Comparison of ENCODE assay signal across 17 mouse cellular contexts in the genomic region with DNA sequence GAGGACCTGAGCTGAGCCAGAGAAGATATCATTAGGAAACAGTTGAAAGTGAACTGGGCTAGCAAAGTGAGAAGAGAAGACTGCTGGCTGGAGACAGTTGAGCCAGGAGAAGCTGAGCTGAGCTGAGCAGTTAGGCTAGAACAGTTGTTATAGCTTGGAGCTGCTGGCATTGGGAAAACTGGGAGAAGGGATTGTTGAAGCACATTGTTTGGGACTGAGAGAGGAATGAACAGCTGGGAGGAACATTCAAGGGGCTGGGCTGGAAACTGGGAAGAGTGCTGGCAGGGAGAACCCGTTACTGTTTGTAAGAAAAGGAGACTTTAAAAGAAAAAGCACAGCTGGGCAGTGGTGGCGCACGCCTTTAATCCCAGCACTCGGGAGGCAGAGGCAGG. TPM values are rescaled to one million over a fixed set of nuclear protein-coding genes. Genes with fewer than 3 reads are reported as not detected.
DNase-seq lines count a peak whose midpoint lies in the region; ATAC-seq and TF ChIP-seq lines count a peak whose summit lies in the region.
"Had no signal": no experiment of that assay in that cellular context is flagged by ENCODE, and none has a peak within 500 bp of the region (broad histone marks: within the 10 kb centered on the region; RNA-seq: fewer than 3 reads in every experiment).

No protein-coding gene starts in this region.

- H3K27me3 ChIP-seq in heart, embryonic 10.5 days (ENCODE audit: insufficient read depth, poor library complexity, severe bottlenecking): no peaks in the 10 kb centered on the region
- no peaks in the 10 kb centered on the region for H3K27me3 ChIP-seq in ES-Bruce4 (ENCODE audit: control insufficient read depth, insufficient read depth, low read length, poor library complexity, severe bottlenecking)
- no peaks in the 10 kb centered on the region for H3K27me3 ChIP-seq in heart, embryonic 11.5 days (ENCODE audit: control insufficient read depth, insufficient read depth, low read length)
- no peaks in the 10 kb centered on the region for H3K27me3 ChIP-seq in limb, embryonic 15.5 days
- H3K27me3 ChIP-seq in midbrain, embryonic 14.5 days (ENCODE audit: control insufficient read depth, insufficient read depth, low read length): no peaks in the 10 kb centered on the region
- H3K27me3 ChIP-seq in liver, embryonic 11.5 days (replicated peaks; ENCODE audit: control insufficient read depth, insufficient read depth, low read length): no peaks in the 10 kb centered on the region
- H3K27me3 ChIP-seq: embryonic facial prominence, embryonic 15.5 days; forebrain, embryonic 12.5 days; neural tube, embryonic 13.5 days had no signal

- intact Hi-C loops in heart, postnatal 25 days (cut with DNase I): no loop called here

- peaks cover 38% of the 10 kb centered on the region for H3K36me3 ChIP-seq in heart, embryonic 10.5 days
- peaks cover 22% of the 10 kb centered on the region for H3K36me3 ChIP-seq in ES-Bruce4 (ENCODE audit: control insufficient read depth, insufficient read depth, low read length, poor library complexity, severe bottlenecking)
- peaks cover 28% of the 10 kb centered on the region for H3K36me3 ChIP-seq in heart, embryonic 11.5 days (ENCODE audit: control insufficient read depth, insufficient read depth, low read length)
- H3K36me3 ChIP-seq in limb, embryonic 15.5 days: peaks cover 39% of the 10 kb centered on the region
- peaks cover 37% of the 10 kb centered on the region for H3K36me3 ChIP-seq in midbrain, embryonic 14.5 days (ENCODE audit: control insufficient read depth, insufficient read depth, low read length)
- peaks cover 23% of the 10 kb centered on the region for H3K36me3 ChIP-seq in liver, embryonic 11.5 days (ENCODE audit: control insufficient read depth, insufficient read depth, low read length)

- DNase-seq in heart, embryonic 10.5 days (ENCODE audit: low spot score): no peak
- no peak for DNase-seq in heart, postnatal 25 days (ENCODE audit: low spot score)
- no peak for DNase-seq in midbrain, embryonic 14.5 days
- DNase-seq in liver, embryonic 11.5 days (ENCODE audit: low spot score): no peak
- DNase-seq: adrenal gland, adult 8-10 months; cerebellum, adult 18-20 months; kidney, postnatal 14 days; layer of hippocampus, adult 9-11 months; liver; thymus, adult 2 months had no signal

- TF ChIP-seq POLR2A in ES-Bruce4 (IDR thresholded peaks at IDR 0.05; ENCODE audit: insufficient read depth, low read length): no peak

- H3K4me3 ChIP-seq in heart, embryonic 10.5 days: 0 out of 2 replicates have a peak overlapping the region, but pooled peaks have one; percentile 3
- no peak overlapping the region for H3K4me3 ChIP-seq in ES-Bruce4 (ENCODE audit: low read depth, low read length)
- H3K4me3 ChIP-seq in heart, embryonic 11.5 days (ENCODE audit: low read depth, low read length): no peak overlapping the region
- H3K4me3 ChIP-seq in limb, embryonic 15.5 days: no peak overlapping the region
- no peak overlapping the region for H3K4me3 ChIP-seq in midbrain, embryonic 14.5 days (replicated peaks; ENCODE audit: low read depth, low read length)
- H3K4me3 ChIP-seq in liver, embryonic 11.5 days (ENCODE audit: low read depth, low read length): no peak overlapping the region
- H3K4me3 ChIP-seq: embryonic facial prominence, embryonic 15.5 days; forebrain, embryonic 12.5 days; hindbrain, embryonic 10.5 days; neural tube, embryonic 13.5 days had no signal

- no peak for TF ChIP-seq EP300 in ES-Bruce4 (IDR thresholded peaks at IDR 0.05; ENCODE audit: insufficient read depth, low read depth, low read length)

- 79% methylated on average over 4 of the region's 4 CpGs for WGBS in heart, embryonic 10.5 days
- 79% methylated on average over 4 of the region's 4 CpGs for WGBS in heart, embryonic 11.5 days (ENCODE audit: insufficient replicate concordance)
- 76% methylated on average over 4 of the region's 4 CpGs for WGBS in limb, embryonic 15.5 days
- WGBS in midbrain, embryonic 14.5 days: 84% methylated on average over 4 of the region's 4 CpGs
- 87% methylated on average over 4 of the region's 4 CpGs for WGBS in liver, embryonic 11.5 days

- no peak for ATAC-seq in heart, embryonic 11.5 days (replicated peaks; ENCODE audit: insufficient number of reproducible peaks, low FRiP score, low TSS enrichment)
- ATAC-seq in limb, embryonic 15.5 days (ENCODE audit: insufficient number of reproducible peaks, low FRiP score, low TSS enrichment, low read depth): no peak
- no peak for ATAC-seq in midbrain, embryonic 14.5 days (ENCODE audit: low FRiP score, low TSS enrichment)
- ATAC-seq in liver, embryonic 11.5 days (replicated peaks; ENCODE audit: low FRiP score): no peak

- peak overlapping the region; percentile 31 for H3K4me2 ChIP-seq in heart, embryonic 11.5 days
- H3K4me2 ChIP-seq in limb, embryonic 15.5 days: no peak overlapping the region
- no peak overlapping the region for H3K4me2 ChIP-seq in midbrain, embryonic 14.5 days (ENCODE audit: low read length)
- no peak overlapping the region for H3K4me2 ChIP-seq in liver, embryonic 11.5 days
- H3K4me2 ChIP-seq: embryonic facial prominence, embryonic 15.5 days; forebrain, embryonic 12.5 days; neural tube, embryonic 13.5 days had no signal

- peak overlapping the region; percentile 83 for H3K27ac ChIP-seq in heart, embryonic 10.5 days
- peak overlapping the region; percentile 41 for H3K27ac ChIP-seq in ES-Bruce4 (ENCODE audit: insufficient read depth, low read length)
- peak overlapping the region; percentile 74 for H3K27ac ChIP-seq in heart, embryonic 11.5 days (ENCODE audit: low read depth, low read length)
- peak overlapping the region; percentile 47; the same call in 1 of the 2 replicates for H3K27ac ChIP-seq in limb, embryonic 15.5 days
- H3K27ac ChIP-seq in midbrain, embryonic 14.5 days (replicated peaks; ENCODE audit: low read depth, low read length): no peak overlapping the region
- H3K27ac ChIP-seq in liver, embryonic 11.5 days (ENCODE audit: low read depth, low read length): no peak overlapping the region
- H3K27ac ChIP-seq: embryonic facial prominence, embryonic 15.5 days; forebrain, embryonic 12.5 days; hindbrain, embryonic 10.5 days; neural tube, embryonic 13.5 days had no signal

- no peak overlapping the region for H3K9ac ChIP-seq in ES-Bruce4 (ENCODE audit: low read depth, poor library complexity, severe bottlenecking)
- H3K9ac ChIP-seq in heart, embryonic 11.5 days (ENCODE audit: low read depth, low read length): peak overlapping the region; percentile 43; the same call in 1 of the 2 replicates
- H3K9ac ChIP-seq in limb, embryonic 15.5 days: no peak overlapping the region
- no peak overlapping the region for H3K9ac ChIP-seq in midbrain, embryonic 14.5 days (replicated peaks; ENCODE audit: low read length)
- no peak overlapping the region for H3K9ac ChIP-seq in liver, embryonic 11.5 days (ENCODE audit: low read depth, low read length)
- H3K9ac ChIP-seq: embryonic facial prominence, embryonic 15.5 days; forebrain, embryonic 12.5 days; neural tube, embryonic 13.5 days had no signal

- H3K9me3 ChIP-seq in heart, embryonic 10.5 days: peaks cover 4% of the 10 kb centered on the region; the same call in 1 of the 2 replicates
- no peaks in the 10 kb centered on the region for H3K9me3 ChIP-seq in ES-Bruce4 (replicated peaks; ENCODE audit: control insufficient read depth, insufficient read depth, low read length, poor library complexity, severe bottlenecking)
- peaks cover 8% of the 10 kb centered on the region for H3K9me3 ChIP-seq in heart, embryonic 11.5 days (replicated peaks; ENCODE audit: control insufficient read depth, low read length)
- H3K9me3 ChIP-seq in limb, embryonic 15.5 days: no peaks in the 10 kb centered on the region
- H3K9me3 ChIP-seq in midbrain, embryonic 14.5 days (ENCODE audit: control insufficient read depth, low read length): no peaks in the 10 kb centered on the region
- H3K9me3 ChIP-seq in liver, embryonic 11.5 days (ENCODE audit: control insufficient read depth, low read length): no peaks in the 10 kb centered on the region
- H3K9me3 ChIP-seq: forebrain, embryonic 12.5 days had no signal

- TF ChIP-seq CTCF in ES-Bruce4 (IDR thresholded peaks at IDR 0.05; ENCODE audit: low read depth, low read length): no peak

- H3K4me1 ChIP-seq in heart, embryonic 10.5 days: peaks cover 8% of the 10 kb centered on the region; the same call in 1 of the 2 replicates
- peaks cover 4% of the 10 kb centered on the region for H3K4me1 ChIP-seq in ES-Bruce4 (ENCODE audit: control insufficient read depth, insufficient read depth, low read length)
- H3K4me1 ChIP-seq in heart, embryonic 11.5 days (ENCODE audit: control insufficient read depth, insufficient read depth, low read length): peaks cover 4% of the 10 kb centered on the region
- no peaks in the 10 kb centered on the region for H3K4me1 ChIP-seq in limb, embryonic 15.5 days
- H3K4me1 ChIP-seq in midbrain, embryonic 14.5 days (ENCODE audit: control insufficient read depth, insufficient read depth, low read length): no peaks in the 10 kb centered on the region
- no peaks in the 10 kb centered on the region for H3K4me1 ChIP-seq in liver, embryonic 11.5 days (replicated peaks; ENCODE audit: control insufficient read depth, insufficient read depth, low read length)
- H3K4me1 ChIP-seq: embryonic facial prominence, embryonic 15.5 days; forebrain, embryonic 12.5 days; neural tube, embryonic 13.5 days had no signal

RNA-seq across cellular contexts. Expression of gene Zfp383, which starts 10.0 kb away (rescaled TPM):
- polyA plus RNA-seq in heart, embryonic 10.5 days (2016; fragmentation: Nextera tagmentation; extraction: Ambion mirVana): 2.1 and 3.7 TPM in 2 replicates
- total RNA-seq in heart, postnatal 25 days (2021): 1 to 10 TPM; 6.2 to 8.2 TPM
- 10.4 and 10.8 TPM in 2 replicates for polyA plus RNA-seq in ES-Bruce4 (2011; ENCODE audit: insufficient read depth, insufficient read length, low read depth, missing spikeins)
- polyA plus RNA-seq in heart, embryonic 11.5 days (2014; fragmentation: Nextera tagmentation; extraction: Ambion mirVana): 4.1 and 6.2 TPM in 2 replicates
- polyA plus RNA-seq in limb, embryonic 15.5 days (2015; fragmentation: Nextera tagmentation; extraction: Ambion mirVana): 5.9 and 7.0 TPM in 2 replicates
- polyA plus RNA-seq in midbrain, embryonic 14.5 days (2014; fragmentation: Nextera tagmentation; extraction: Ambion mirVana): 7.0 and 12.3 TPM in 2 replicates
- polyA plus RNA-seq in liver, embryonic 11.5 days (2014; fragmentation: Nextera tagmentation; extraction: Ambion mirVana): 2.2 and 2.3 TPM in 2 replicates

RNA-seq across cellular contexts. Expression of gene Zfp27, which starts 11.7 kb away (rescaled TPM):
- 8.2 and 9.5 TPM in 2 replicates for polyA plus RNA-seq in heart, embryonic 10.5 days (2016; fragmentation: Nextera tagmentation; extraction: Ambion mirVana)
- 1 to 10 TPM; 7.0 to 8.7 TPM for total RNA-seq in heart, postnatal 25 days (2021)
- 3.7 and 5.0 TPM in 2 replicates for polyA plus RNA-seq in ES-Bruce4 (2011; ENCODE audit: insufficient read depth, insufficient read length, low read depth, missing spikeins)
- 9.3 and 9.4 TPM in 2 replicates for polyA plus RNA-seq in heart, embryonic 11.5 days (2014; fragmentation: Nextera tagmentation; extraction: Ambion mirVana)
- polyA plus RNA-seq in limb, embryonic 15.5 days (2015; fragmentation: Nextera tagmentation; extraction: Ambion mirVana): 12.4 and 12.7 TPM in 2 replicates
- 13.8 and 17.5 TPM in 2 replicates for polyA plus RNA-seq in midbrain, embryonic 14.5 days (2014; fragmentation: Nextera tagmentation; extraction: Ambion mirVana)
- 4.9 and 5.8 TPM in 2 replicates for polyA plus RNA-seq in liver, embryonic 11.5 days (2014; fragmentation: Nextera tagmentation; extraction: Ambion mirVana)

RNA-seq across cellular contexts. Expression of gene Zfp74, which starts 35.8 kb away (rescaled TPM):
- 10.3 and 10.9 TPM in 2 replicates for polyA plus RNA-seq in heart, embryonic 10.5 days (2016; fragmentation: Nextera tagmentation; extraction: Ambion mirVana)
- 1 to 10 TPM; 6.6 to 7.8 TPM for total RNA-seq in heart, postnatal 25 days (2021)
- 19.6 and 19.7 TPM in 2 replicates for polyA plus RNA-seq in ES-Bruce4 (2011; ENCODE audit: insufficient read depth, insufficient read length, low read depth, missing spikeins)
- 7.0 and 10.0 TPM in 2 replicates for polyA plus RNA-seq in heart, embryonic 11.5 days (2014; fragmentation: Nextera tagmentation; extraction: Ambion mirVana)
- polyA plus RNA-seq in limb, embryonic 15.5 days (2015; fragmentation: Nextera tagmentation; extraction: Ambion mirVana): 11.5 and 11.6 TPM in 2 replicates
- 16.3 and 22.1 TPM in 2 replicates for polyA plus RNA-seq in midbrain, embryonic 14.5 days (2014; fragmentation: Nextera tagmentation; extraction: Ambion mirVana)
- polyA plus RNA-seq in liver, embryonic 11.5 days (2014; fragmentation: Nextera tagmentation; extraction: Ambion mirVana): 6.7 and 7.0 TPM in 2 replicates

RNA-seq across cellular contexts. Expression of gene Zfp420, which starts 58.3 kb away (rescaled TPM):
- polyA plus RNA-seq in heart, embryonic 10.5 days (2016; fragmentation: Nextera tagmentation; extraction: Ambion mirVana): 3.7 and 6.3 TPM in 2 replicates
- total RNA-seq in heart, postnatal 25 days (2021): 1 to 10 TPM; 3.0 to 3.5 TPM
- polyA plus RNA-seq in ES-Bruce4 (2011; ENCODE audit: insufficient read depth, insufficient read length, low read depth, missing spikeins): 11.4 and 13.4 TPM in 2 replicates
- polyA plus RNA-seq in heart, embryonic 11.5 days (2014; fragmentation: Nextera tagmentation; extraction: Ambion mirVana): 3.8 and 4.1 TPM in 2 replicates
- 6.7 and 7.6 TPM in 2 replicates for polyA plus RNA-seq in limb, embryonic 15.5 days (2015; fragmentation: Nextera tagmentation; extraction: Ambion mirVana)
- 23.9 and 25.4 TPM in 2 replicates for polyA plus RNA-seq in midbrain, embryonic 14.5 days (2014; fragmentation: Nextera tagmentation; extraction: Ambion mirVana)
- polyA plus RNA-seq in liver, embryonic 11.5 days (2014; fragmentation: Nextera tagmentation; extraction: Ambion mirVana): 3.9 and 5.7 TPM in 2 replicates

Comparison
In these comparisons a context has a peak if more than half of its experiments do, and no peak if none do; other contexts are left out.
1. H3K27ac ChIP-seq: peak in heart, embryonic 10.5 days (single experiment), ES-Bruce4 (single experiment), heart, embryonic 11.5 days (single experiment) and limb, embryonic 15.5 days (single experiment); none in midbrain, embryonic 14.5 days (single experiment) and liver, embryonic 11.5 days (single experiment).